Mouse (Mus musculus) forebrain, postnatal 0 days (tissue): ENCODE data around the gene Tuba1a. TPM values are rescaled to one million over a fixed set of nuclear protein-coding genes. Genes with fewer than 3 reads are reported as not detected.
"Not testable (repeated sequence)": the region's sequence is repeated elsewhere in the genome, so short reads cannot be mapped to it uniquely, and the experiment has no call there.

Experiments used
- ATAC-seq: fragments of 200-750 bp; cut with Nextera tagmentation; 2 replicates; pipeline ENCODE4 v1.8.0; 2017; ENCODE audit warnings: mild to moderate bottlenecking, moderate library complexity
- DNase-seq: peaks from one replicate; pipeline ENCODE4 v3.0.0-alpha.2; 2015
- H3K27ac ChIP-seq: fragments of 300-500 bp; sonication (generic); 2 replicates; pipeline ENCODE4 v1.5.1; 2014; ENCODE audit warnings: low read depth, mild to moderate bottlenecking, antibody characterized with exemption, low read length, moderate library complexity, mixed read lengths
- H3K27me3 ChIP-seq: fragments of 300-500 bp; sonication (generic); 2 replicates; pipeline ENCODE4 v1.6.1; 2014; ENCODE audit warnings: mild to moderate bottlenecking, low read length, mixed read lengths; ENCODE audit not compliant: insufficient read depth
- H3K36me3 ChIP-seq: fragments of 300-500 bp; sonication (generic); 2 replicates; pipeline ENCODE4 v1.6.1; 2014; ENCODE audit warnings: mild to moderate bottlenecking, moderate library complexity; ENCODE audit not compliant: insufficient read depth
- H3K4me1 ChIP-seq: fragments of 300-500 bp; sonication (generic); 2 replicates; pipeline ENCODE4 v1.6.1; 2014; ENCODE audit warnings: antibody characterized with exemption; ENCODE audit not compliant: insufficient read depth
- H3K4me2 ChIP-seq: fragments of 300-500 bp; sonication (generic); 2 replicates; pipeline ENCODE4 v1.6.1; 2014; ENCODE audit warnings: low read depth, mild to moderate bottlenecking, moderate library complexity
- H3K4me3 ChIP-seq: fragments of 300-500 bp; sonication (generic); 2 replicates; pipeline ENCODE4 v1.5.1; 2014; ENCODE audit warnings: low read depth, low read length, mixed read lengths
- H3K9ac ChIP-seq: fragments of 300-500 bp; sonication (generic); 2 replicates; pipeline ENCODE4 v1.6.1; 2014; ENCODE audit warnings: mild to moderate bottlenecking
- H3K9me3 ChIP-seq: fragments of 300-500 bp; sonication (generic); 2 replicates; pipeline ENCODE4 v1.6.1; 2016; ENCODE audit warnings: low read length
- CTCF ChIP-seq: sonication (generic); IDR thresholded peaks from 2 replicates; pipeline ENCODE4 v1.5.1; 2016; ENCODE audit warnings: antibody characterized with exemption, control low read depth, low read depth
- WGBS: fragments of 180-500 bp; shearing (Covaris S2); extraction: QIAGEN DNeasy Blood & Tissue Kit; methylation state at CpG from one replicate; pipeline ENCODE4 v1.1.7; 2014; 5-methylcytosine and 5-hydroxymethylcytosine counted together
- polyA plus RNA-seq: library from polyadenylated mRNA; unstranded; fragments of >200 nt; fragmentation: Nextera tagmentation; extraction: Ambion mirVana; gene quantifications from 2 replicates; pipeline ENCODE4 v1.2.1, GENCODE M21; 2015
- total RNA-seq: library from RNA; depleted of rRNA; stranded (reverse); fragments of >200 nt; gene quantifications from 2 replicates; pipeline ENCODE4 v1.2.3, GENCODE M21; 2014

The Tuba1a gene
- total and polyA plus RNA-seq, 2 experiments from 2014 or later, result 18,258 to 18,820 TPM

DNA sequence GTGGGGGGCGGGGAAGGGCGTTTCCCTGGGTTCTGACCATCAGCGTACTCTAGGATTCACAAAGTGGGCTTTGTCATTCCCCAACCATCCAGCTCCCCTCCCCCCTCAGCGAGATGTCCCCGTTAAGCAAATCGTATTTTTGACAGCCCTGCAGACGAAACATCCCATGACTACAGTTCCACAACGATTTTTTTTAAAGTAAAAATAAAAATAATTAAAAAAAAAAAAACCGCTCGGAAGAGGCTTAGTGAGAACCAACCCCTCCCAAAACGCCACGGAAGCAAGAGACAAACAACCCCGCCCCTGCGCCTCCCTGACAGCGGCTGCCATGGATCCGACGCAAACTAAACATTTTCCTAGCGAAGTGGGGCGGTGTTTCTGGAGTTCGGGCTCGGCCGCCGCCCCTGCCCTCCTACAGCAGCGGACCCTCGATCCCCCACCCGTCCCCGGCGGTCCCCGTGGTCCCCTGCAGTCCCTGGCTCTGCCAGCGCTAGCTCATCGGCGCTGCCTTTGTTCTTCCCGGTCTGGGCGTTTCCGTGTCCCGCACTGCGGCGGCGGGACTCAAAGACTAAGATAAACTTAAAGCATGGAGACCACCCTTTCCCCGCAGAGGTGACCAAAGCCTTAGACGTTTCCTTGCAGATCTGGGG is 627 bp downstream of the Tuba1a start:
- WGBS, result 1% methylated on average over 41 of the region's 41 CpGs

DNA sequence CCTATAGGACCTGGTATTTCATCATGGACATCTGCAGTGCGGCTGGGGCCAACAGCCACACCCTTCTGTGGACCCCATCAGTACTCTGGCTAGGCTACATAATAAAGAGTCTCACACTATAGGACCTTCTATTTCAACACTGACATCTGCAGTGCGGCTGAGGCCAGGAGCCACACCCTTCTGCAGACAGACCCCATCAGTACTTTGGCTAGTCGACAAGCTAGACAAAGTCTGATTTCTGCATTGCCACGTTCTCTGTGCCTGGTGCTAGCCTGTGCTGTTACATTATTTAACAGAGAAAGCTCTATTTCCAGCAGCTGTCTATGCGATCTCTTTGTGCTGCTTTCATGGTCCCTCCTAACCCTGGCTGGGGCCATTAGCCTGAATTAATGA is 1.4 kb downstream of the Tuba1a start:
- H3K9me3 ChIP-seq, result no peaks in the 10 kb centered on the region
- WGBS, result 3% methylated on average over 5 of the region's 5 CpGs
- H3K4me3 ChIP-seq, result peak overlapping the region; percentile 81
- no peaks in the 10 kb centered on the region for H3K27me3 ChIP-seq
- H3K36me3 ChIP-seq, result peaks cover 9% of the 10 kb centered on the region
- peak overlapping the region; percentile 100 for H3K9ac ChIP-seq
- peak overlapping the region; percentile 100 for H3K27ac ChIP-seq
- ATAC-seq (peak; percentile 1; the same call in 1 of the 2 replicates), DNase-seq (peak; percentile 81)
- peaks cover 7% of the 10 kb centered on the region; the same call in 1 of the 2 replicates for H3K4me1 ChIP-seq
- TF ChIP-seq CTCF, result no peak
- peak overlapping the region; percentile 61 for H3K4me2 ChIP-seq

More for the DNA sequence above, 627 bp downstream of the Tuba1a start:
- Histone ChIP-seq H3K4me2 (peak overlapping the region; percentile 61), H3K27ac (peak overlapping the region; percentile 100), H3K27me3 (no peaks in the 10 kb centered on the region), H3K9me3 (no peaks in the 10 kb centered on the region), H3K4me1 (peaks cover 7% of the 10 kb centered on the region; the same call in 1 of the 2 replicates), H3K4me3 (peak overlapping the region; percentile 81), H3K36me3 (peaks cover 9% of the 10 kb centered on the region), H3K9ac (peak overlapping the region; percentile 100)
- TF ChIP-seq CTCF, result peak; percentile 57
- peak; percentile 77 for DNase-seq
- ATAC-seq, result peak; percentile 59

DNA sequence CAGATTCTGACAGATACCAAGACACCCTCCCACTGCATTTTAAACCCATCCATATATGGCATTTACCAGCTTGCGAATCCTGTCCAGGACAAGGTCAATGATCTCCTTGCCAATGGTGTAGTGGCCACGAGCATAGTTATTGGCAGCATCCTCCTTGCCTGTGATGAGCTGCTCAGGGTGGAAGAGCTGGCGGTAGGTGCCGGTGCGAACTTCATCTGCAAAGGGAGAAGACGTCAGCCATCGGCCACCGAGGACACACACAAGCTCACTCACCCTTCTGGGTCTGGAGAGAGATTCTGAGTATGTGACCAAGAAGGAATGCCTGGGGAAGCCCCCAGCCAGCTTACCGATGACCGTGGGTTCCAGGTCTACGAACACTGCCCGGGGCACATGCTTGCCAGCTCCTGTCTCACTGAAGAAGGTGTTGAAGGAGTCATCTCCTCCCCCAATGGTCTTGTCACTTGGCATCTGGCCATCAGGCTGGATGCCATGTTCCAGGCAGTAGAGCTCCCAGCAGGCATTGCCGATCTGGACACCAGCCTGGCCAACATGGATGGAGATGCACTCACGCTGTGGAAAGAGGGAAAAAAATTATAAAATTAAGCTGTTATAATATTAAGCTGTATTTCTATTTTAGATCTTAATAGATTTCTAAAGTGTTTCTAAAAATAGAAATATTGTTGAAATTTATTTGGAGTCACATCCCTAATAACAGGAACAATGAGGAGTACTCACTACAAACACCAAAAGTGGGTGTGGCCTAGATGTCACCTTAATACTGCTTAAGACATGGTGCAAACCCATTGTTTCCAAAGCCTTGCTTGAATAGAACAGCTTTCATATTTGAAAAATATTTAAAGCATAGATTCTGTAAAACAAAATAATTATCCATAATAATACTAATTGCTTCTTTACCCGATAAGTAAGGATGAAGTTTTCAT is 2.1 kb downstream of the Tuba1a start:
- peak; percentile 65 for DNase-seq
- H3K4me1 ChIP-seq, H3K27me3 ChIP-seq, H3K36me3 ChIP-seq, ATAC-seq, H3K9me3 ChIP-seq: not testable (repeated sequence)
- H3K4me3 ChIP-seq, result peak overlapping the region; percentile 81
- peak overlapping the region; percentile 61 for H3K4me2 ChIP-seq
- H3K27ac ChIP-seq, result peak overlapping the region; percentile 100
- peak overlapping the region; percentile 100 for H3K9ac ChIP-seq
- 16% methylated on average over 11 of the region's 15 CpGs for WGBS

DNA sequence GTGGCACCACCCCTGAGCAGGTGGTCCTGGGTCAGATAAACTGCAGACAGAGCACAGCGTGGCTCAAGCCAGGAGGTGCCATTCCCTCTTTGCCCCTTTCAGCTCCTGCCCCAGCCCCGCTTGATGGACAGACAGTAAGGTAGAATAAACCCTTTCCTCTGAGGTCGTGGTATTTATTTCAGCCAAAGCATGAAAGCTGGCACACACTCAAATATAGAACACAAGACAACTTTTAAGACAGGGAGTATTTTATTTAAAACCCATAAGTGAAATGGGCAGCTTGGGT is 4.0 kb downstream of the Tuba1a start:
- peaks cover 9% of the 10 kb centered on the region for H3K36me3 ChIP-seq
- H3K4me3 ChIP-seq, result peak overlapping the region; percentile 36
- no peaks in the 10 kb centered on the region for H3K9me3 ChIP-seq
- no peak for ATAC-seq
- no peak for TF ChIP-seq CTCF
- DNase-seq, result no peak
- H3K9ac ChIP-seq, result peak overlapping the region; percentile 61
- WGBS, result 25% methylated on average over 3 of the region's 3 CpGs
- no peaks in the 10 kb centered on the region for H3K27me3 ChIP-seq
- H3K27ac ChIP-seq, result 0 out of 2 replicates have a peak overlapping the region, but pooled peaks have one; percentile 0
- peak overlapping the region; percentile 70 for H3K4me2 ChIP-seq
- no peaks in the 10 kb centered on the region for H3K4me1 ChIP-seq

DNA sequence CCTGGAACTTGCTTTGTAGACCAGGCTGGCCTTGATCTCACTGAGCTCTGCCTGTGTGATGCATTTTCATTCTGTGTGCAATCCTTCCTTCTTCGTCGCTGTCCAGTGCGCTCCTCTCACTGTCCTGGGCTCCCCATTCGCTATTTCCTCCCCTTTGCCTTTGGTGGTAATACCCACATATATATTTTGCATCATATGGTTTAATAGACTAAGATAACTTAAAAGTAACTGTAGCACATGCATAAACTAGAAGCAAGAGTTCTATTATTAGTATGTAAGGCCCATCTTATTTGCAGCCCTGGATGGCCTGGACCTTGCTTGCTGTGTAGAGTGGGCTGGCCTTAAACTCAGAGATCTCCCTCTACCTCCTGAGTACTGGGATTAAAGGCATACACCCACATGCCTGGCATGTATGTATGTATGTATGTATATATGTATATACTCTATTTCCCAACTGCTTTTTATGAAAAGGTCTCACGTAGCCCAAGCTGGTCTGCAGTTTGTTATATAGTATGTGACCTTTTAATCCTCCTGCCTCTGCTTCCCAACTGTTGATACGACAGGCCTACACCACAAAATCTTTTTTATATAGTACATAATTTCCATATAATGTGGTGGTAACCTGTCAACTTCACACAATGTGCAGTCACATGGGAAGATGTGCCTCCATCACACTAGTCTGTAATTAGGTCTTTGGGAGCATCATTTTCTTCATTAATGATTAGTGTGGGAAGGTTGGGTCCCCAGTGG is 4.5 kb downstream of the Tuba1a start:
- Histone ChIP-seq H3K27me3 (no peaks in the 10 kb centered on the region), H3K4me2 (peak overlapping the region; percentile 70), H3K4me1 (no peaks in the 10 kb centered on the region), H3K9ac (peak overlapping the region; percentile 61), H3K36me3 (peaks cover 9% of the 10 kb centered on the region), H3K27ac (peak overlapping the region; percentile 51; the same call in 1 of the 2 replicates), H3K9me3 (no peaks in the 10 kb centered on the region), H3K4me3 (peak overlapping the region; percentile 36)
- 41% methylated on average over 6 of the region's 6 CpGs for WGBS
- no peak for TF ChIP-seq CTCF
- no peak for ATAC-seq
- peak; percentile 59 for DNase-seq

DNA sequence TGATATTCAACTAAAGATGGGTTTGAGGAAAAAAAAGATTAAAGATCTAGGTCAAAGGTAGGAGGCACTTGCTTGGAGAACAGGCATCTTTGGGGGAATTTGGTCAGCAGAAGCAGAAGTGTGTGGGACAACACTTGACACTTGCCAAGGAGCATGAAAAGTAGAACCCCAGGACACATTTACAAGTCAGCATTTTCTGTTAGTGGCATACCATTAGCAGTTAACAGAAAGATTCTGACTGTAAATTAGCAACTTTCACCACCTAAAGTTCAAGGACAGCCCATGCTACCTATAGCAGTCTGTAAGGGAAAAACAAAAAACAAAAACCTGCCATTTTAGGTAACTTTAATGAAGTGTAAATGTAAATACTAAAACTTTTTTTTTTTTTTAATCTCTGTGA is 5.1 kb downstream of the Tuba1a start:
- Histone ChIP-seq H3K4me3 (peak overlapping the region; percentile 36; the same call in 1 of the 2 replicates), H3K4me2 (peak overlapping the region; percentile 70), H3K36me3 (peaks cover 9% of the 10 kb centered on the region), H3K9me3 (no peaks in the 10 kb centered on the region), H3K27me3 (no peaks in the 10 kb centered on the region), H3K27ac (0 out of 2 replicates have a peak overlapping the region, but pooled peaks have one; percentile 45), H3K9ac (peak overlapping the region; percentile 61; the same call in 1 of the 2 replicates), H3K4me1 (no peaks in the 10 kb centered on the region)
- no peak for TF ChIP-seq CTCF
- peak; percentile 55 for DNase-seq
- no peak for ATAC-seq
